Mouse (Mus musculus) forebrain, embryonic 16.5 days (tissue): ENCODE data around the gene Mmrn1. TPM values are rescaled to one million over a fixed set of nuclear protein-coding genes. Genes with fewer than 3 reads are reported as not detected.
"Not testable (repeated sequence)": the region's sequence is repeated elsewhere in the genome, so short reads cannot be mapped to it uniquely, and the experiment has no call there.

Experiments used
- ATAC-seq: fragments of 200-750 bp; cut with Nextera tagmentation; 2 replicates; pipeline ENCODE4 v1.8.0; 2017; ENCODE audit warnings: mild to moderate bottlenecking, moderate library complexity
- H3K27ac ChIP-seq: fragments of 300-500 bp; sonication (generic); 2 replicates; pipeline ENCODE4 v1.5.1; 2014; ENCODE audit warnings: low read length, control low read depth
- H3K27me3 ChIP-seq: fragments of 300-500 bp; sonication (generic); replicated peaks from 2 replicates; pipeline ENCODE4 v1.6.1; 2014; ENCODE audit warnings: low read length; ENCODE audit not compliant: control insufficient read depth, insufficient read depth
- H3K36me3 ChIP-seq: fragments of 300-500 bp; sonication (generic); 2 replicates; pipeline ENCODE4 v1.6.1; 2014; ENCODE audit not compliant: control insufficient read depth, insufficient read depth
- H3K4me1 ChIP-seq: fragments of 300-500 bp; sonication (generic); replicated peaks from 2 replicates; pipeline ENCODE4 v1.6.1; 2014; ENCODE audit warnings: low read length; ENCODE audit not compliant: control insufficient read depth, insufficient read depth
- H3K4me2 ChIP-seq: fragments of 300-500 bp; sonication (generic); 2 replicates; pipeline ENCODE4 v1.6.1; 2014; ENCODE audit warnings: mild to moderate bottlenecking, low read length, control low read depth
- H3K4me3 ChIP-seq: fragments of 300-500 bp; sonication (generic); replicated peaks from 2 replicates; pipeline ENCODE4 v1.5.1; 2014; ENCODE audit warnings: mild to moderate bottlenecking, low read length, control low read depth
- H3K9ac ChIP-seq: fragments of 300-500 bp; sonication (generic); replicated peaks from 2 replicates; pipeline ENCODE4 v1.6.1; 2014; ENCODE audit warnings: low read depth, low read length, control low read depth
- H3K9me3 ChIP-seq: fragments of 300-500 bp; sonication (generic); 2 replicates; pipeline ENCODE4 v1.6.1; 2016; ENCODE audit warnings: low read length; ENCODE audit not compliant: control insufficient read depth
- WGBS: fragments of 180-500 bp; shearing (Covaris S2); extraction: QIAGEN DNeasy Blood & Tissue Kit; methylation state at CpG from one replicate; pipeline ENCODE4 v1.1.7; 2014; 5-methylcytosine and 5-hydroxymethylcytosine counted together
- polyA plus RNA-seq: library from polyadenylated mRNA; unstranded; fragments of >200 nt; fragmentation: Nextera tagmentation; extraction: Ambion mirVana; gene quantifications from 2 replicates; pipeline ENCODE4 v1.2.1, GENCODE M21; 2015

Gene Mmrn1
- polyA plus RNA-seq, result 1.9 and 2.8 TPM in 2 replicates

DNA sequence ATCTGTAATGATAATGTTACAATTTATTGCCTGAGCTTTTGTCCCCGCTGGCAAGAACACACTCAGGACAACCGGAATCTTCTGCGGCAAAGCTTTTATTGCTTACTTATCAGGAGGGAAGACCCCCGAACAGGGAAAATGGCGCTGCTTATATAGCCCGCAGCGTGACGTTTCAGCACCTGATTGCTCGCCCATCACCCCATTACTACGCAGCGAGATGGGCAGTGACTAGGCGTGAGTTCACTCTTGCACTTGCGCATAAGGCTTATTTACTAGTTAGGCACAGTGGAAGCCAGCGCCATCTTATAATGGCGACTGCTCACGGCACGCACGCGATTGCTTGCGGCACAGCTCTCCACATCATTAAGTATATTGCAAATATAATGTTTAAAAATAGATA lies at the start of gene Mmrn1:
Mmrn1 (plus strand) TSS at position 301 of the 400 bp plus-strand sequence.
- not testable (repeated sequence) for H3K27ac ChIP-seq, ATAC-seq, H3K9me3 ChIP-seq, H3K4me2 ChIP-seq, H3K4me3 ChIP-seq, H3K27me3 ChIP-seq, H3K9ac ChIP-seq, H3K4me1 ChIP-seq, H3K36me3 ChIP-seq
- 96% methylated on average over 20 of the region's 20 CpGs for WGBS

DNA sequence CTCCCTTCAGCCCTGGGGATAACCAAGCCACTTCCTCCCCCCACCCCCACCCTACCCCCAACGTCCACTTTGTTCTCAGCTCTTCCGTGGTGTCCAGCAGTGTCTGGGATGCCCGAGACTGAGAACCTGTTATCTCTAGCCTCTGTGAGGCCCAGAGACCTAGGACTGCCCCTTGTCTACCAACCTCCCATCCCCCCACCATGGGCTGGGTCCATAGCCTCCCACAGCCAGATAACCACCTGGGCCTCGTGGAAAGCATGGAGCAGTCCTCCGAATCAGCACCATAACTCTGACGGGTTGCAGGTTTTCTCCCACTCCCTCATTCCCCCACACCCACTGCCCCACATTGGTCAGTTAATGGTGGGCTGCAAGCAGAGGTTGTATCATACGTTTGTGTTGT lies 44.4 kb upstream of the Mmrn1 start:
- Histone ChIP-seq H3K36me3 (no peaks in the 10 kb centered on the region), H3K27ac (no peak overlapping the region), H3K4me3 (no peak overlapping the region), H3K4me1 (no peaks in the 10 kb centered on the region), H3K9me3 (no peaks in the 10 kb centered on the region), H3K27me3 (no peaks in the 10 kb centered on the region), H3K9ac (no peak overlapping the region), H3K4me2 (no peak overlapping the region)
- WGBS, result 90% methylated on average over 7 of the region's 7 CpGs
- ATAC-seq, result no peak

DNA sequence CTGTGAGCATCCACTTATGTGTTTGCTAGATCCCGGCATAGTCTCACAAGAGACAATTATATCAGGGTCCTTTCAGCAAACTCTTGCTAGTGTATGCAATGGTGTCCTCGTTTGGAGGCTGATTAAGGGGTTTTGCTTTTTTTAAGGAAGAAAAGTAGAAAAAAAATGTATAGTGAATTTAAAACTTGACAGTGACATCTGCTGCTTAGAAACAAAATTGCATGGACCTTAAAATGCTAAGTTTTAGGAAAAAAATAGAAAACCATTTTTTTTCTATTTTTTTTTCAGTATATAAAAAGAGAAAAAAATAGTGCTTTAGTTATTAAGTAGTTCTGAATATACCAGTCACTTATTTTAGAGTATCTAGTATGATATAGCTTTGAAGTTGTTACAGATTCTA lies 43.2 kb upstream of the Mmrn1 start:
- no peaks in the 10 kb centered on the region for H3K9me3 ChIP-seq
- no peak overlapping the region for H3K9ac ChIP-seq
- no peak overlapping the region for H3K4me2 ChIP-seq
- H3K4me1 ChIP-seq, result no peaks in the 10 kb centered on the region
- 56% methylated on average over 2 of the region's 2 CpGs for WGBS
- H3K36me3 ChIP-seq, result no peaks in the 10 kb centered on the region
- H3K27me3 ChIP-seq, result no peaks in the 10 kb centered on the region
- ATAC-seq, result no peak
- no peak overlapping the region for H3K27ac ChIP-seq
- no peak overlapping the region for H3K4me3 ChIP-seq

DNA sequence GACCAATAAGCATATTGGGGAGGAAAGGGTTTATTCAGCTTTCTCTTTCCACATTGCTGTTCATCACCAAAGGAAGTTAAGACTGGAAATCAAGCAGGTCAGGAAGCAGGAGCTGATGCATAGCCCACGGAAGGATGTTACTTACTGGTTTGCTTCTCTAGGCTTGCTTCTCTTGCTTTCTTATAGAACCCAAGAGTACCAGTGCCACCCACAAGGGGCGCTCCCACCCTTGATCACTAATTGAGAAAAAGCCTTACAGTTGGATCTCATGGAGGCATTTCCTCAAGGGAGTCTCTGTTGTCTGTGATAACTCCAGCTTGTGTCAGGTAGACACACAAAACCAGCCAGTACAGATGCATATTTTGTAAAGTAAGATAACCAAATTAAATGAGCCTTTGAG lies 17.5 kb upstream of the Mmrn1 start:
- no peaks in the 10 kb centered on the region for H3K9me3 ChIP-seq
- H3K4me1 ChIP-seq, result no peaks in the 10 kb centered on the region
- no peak overlapping the region for H3K9ac ChIP-seq
- H3K27me3 ChIP-seq, result no peaks in the 10 kb centered on the region
- WGBS, result 79% methylated on average over 2 of the region's 2 CpGs
- H3K4me3 ChIP-seq, result no peak overlapping the region
- ATAC-seq, result no peak
- H3K36me3 ChIP-seq, result no peaks in the 10 kb centered on the region
- no peak overlapping the region for H3K27ac ChIP-seq
- H3K4me2 ChIP-seq, result no peak overlapping the region

DNA sequence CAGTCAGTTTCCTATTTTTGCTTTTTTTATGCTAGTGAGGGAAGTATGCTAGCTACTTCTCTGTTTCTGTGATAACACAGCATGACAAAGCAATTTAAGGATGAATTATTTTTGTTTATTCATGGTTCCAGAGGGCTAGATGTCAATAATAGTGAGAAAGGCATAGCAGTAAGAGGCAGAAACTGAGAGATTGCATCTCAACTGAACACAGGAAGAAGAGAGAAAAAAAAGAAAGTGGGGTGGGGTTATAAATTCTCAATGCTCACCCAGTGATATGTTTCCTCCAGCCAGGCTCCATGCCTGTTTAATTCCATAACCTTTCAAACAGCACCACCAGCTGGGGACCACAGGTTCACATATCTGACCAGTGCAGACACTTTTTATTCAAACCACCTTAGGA lies 6.6 kb downstream of the Mmrn1 start:
- no peak overlapping the region for H3K4me3 ChIP-seq
- H3K4me1 ChIP-seq, result no peaks in the 10 kb centered on the region
- H3K27ac ChIP-seq, result no peak overlapping the region
- no peak overlapping the region for H3K9ac ChIP-seq
- no peaks in the 10 kb centered on the region for H3K9me3 ChIP-seq
- H3K36me3 ChIP-seq, result no peaks in the 10 kb centered on the region
- H3K4me2 ChIP-seq, result no peak overlapping the region
- H3K27me3 ChIP-seq, result no peaks in the 10 kb centered on the region
- peak; percentile 55 for ATAC-seq

DNA sequence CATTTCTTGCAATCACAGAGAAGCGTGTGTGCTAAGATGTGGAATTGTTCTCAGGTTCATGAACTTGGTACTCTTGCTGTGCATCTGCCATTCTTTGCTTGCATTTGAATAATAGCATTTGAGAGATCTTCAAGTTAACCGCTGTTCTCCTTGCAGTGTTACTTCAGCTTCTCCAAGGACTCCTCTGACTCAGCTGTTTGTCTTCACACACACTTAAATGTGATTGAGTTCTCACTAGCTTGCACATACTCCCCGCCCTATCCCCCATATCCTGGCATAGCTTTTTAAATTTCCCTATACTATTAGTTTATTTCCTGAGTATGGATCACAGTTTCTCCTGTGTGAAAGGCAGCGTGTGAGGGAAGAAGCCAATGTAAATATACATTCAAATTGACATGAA lies 10.1 kb downstream of the Mmrn1 start:
- H3K27ac ChIP-seq, result no peak overlapping the region
- no peaks in the 10 kb centered on the region for H3K36me3 ChIP-seq
- no peak overlapping the region for H3K4me2 ChIP-seq
- H3K9ac ChIP-seq, result no peak overlapping the region
- ATAC-seq, result no peak
- 78% methylated on average over 4 of the region's 4 CpGs for WGBS
- H3K4me3 ChIP-seq, result no peak overlapping the region
- no peaks in the 10 kb centered on the region for H3K27me3 ChIP-seq
- no peaks in the 10 kb centered on the region for H3K9me3 ChIP-seq
- H3K4me1 ChIP-seq, result no peaks in the 10 kb centered on the region

DNA sequence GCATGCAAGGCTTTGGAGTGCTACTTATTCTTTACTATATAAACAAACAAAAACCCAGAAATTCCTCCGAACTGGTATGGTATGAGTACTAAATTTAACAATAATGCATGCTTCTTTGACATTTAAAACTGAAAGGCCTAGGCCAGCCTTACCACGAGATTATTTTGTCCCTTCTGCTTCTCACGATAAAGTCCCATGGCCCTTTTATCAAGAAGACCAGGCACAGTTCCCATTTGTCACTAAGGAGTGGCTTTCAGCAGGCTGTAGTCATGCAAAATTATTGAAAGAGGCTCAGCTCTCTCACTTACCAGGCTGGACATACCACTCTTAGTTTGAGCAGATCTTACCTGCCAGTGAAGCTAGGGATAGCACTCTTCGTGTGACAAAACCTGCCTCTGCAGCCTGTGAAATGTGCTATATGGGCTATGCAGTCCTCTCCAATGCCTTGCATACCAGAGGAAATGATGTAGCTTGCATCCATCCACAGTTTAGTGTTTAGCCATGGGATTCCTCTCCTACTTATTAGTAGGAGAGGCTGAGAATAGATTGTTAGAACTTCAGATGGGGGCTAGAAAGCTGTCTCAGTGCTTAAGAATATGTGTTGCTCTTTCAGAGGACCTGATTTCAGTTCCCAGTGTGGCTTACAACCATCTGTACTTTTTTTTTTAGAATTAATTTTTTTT lies 10.8 kb downstream of the Mmrn1 start:
- no peaks in the 10 kb centered on the region for H3K36me3 ChIP-seq
- 76% methylated on average over 4 of the region's 4 CpGs for WGBS
- no peaks in the 10 kb centered on the region for H3K9me3 ChIP-seq
- no peak overlapping the region for H3K4me3 ChIP-seq
- H3K27me3 ChIP-seq, result no peaks in the 10 kb centered on the region
- no peak for ATAC-seq
- H3K27ac ChIP-seq, result no peak overlapping the region
- no peak overlapping the region for H3K4me2 ChIP-seq
- H3K9ac ChIP-seq, result no peak overlapping the region
- no peaks in the 10 kb centered on the region for H3K4me1 ChIP-seq

DNA sequence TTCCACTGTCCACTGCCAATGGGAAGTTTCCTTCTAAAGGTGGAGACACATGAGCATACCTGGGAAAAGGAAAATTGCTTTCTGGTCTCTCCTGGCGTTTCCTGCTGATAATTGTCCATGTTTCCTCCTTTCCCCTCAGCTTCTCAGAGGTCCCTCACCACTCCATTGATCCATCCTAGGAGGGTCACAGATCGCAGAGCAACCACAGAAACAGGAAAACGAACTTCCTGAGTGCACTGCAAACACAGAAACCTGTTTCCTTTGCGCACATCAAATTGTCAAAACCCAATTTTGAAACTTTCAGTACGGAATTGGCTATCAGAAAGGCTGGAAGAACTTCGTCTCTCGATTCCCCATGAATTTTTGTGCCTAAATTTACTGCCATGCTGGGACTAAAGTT lies 19.4 kb downstream of the Mmrn1 start:
- Histone ChIP-seq H3K27ac (no peak overlapping the region), H3K36me3 (no peaks in the 10 kb centered on the region), H3K9me3 (no peaks in the 10 kb centered on the region), H3K4me2 (no peak overlapping the region), H3K27me3 (no peaks in the 10 kb centered on the region), H3K9ac (no peak overlapping the region), H3K4me1 (no peaks in the 10 kb centered on the region), H3K4me3 (no peak overlapping the region)
- ATAC-seq, result no peak
- 83% methylated on average over 7 of the region's 7 CpGs for WGBS

DNA sequence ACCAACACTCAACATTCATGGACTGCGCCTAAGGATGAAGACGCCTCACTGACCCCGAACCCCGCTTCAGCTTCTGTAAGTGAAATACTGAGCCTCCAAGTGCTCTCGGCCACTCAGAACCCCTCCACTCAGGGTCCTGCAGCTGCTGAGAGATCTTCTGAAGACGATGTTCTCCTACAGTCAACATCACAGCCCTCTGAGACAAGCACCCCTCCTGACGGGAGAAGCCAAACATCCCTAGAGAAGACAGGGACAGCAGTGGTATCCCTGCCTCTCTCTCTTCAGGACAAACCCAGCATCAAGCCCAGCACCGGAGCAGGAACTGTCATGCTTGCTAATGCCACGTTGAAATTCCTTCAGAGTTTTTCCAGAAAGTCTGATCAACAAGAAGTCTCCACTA lies 19.8 kb downstream of the Mmrn1 start:
- 89% methylated on average over 9 of the region's 9 CpGs for WGBS
- ATAC-seq, result no peak
- Histone ChIP-seq H3K9me3 (no peaks in the 10 kb centered on the region), H3K4me3 (no peak overlapping the region), H3K4me1 (no peaks in the 10 kb centered on the region), H3K27me3 (no peaks in the 10 kb centered on the region), H3K27ac (no peak overlapping the region), H3K4me2 (no peak overlapping the region), H3K36me3 (no peaks in the 10 kb centered on the region), H3K9ac (no peak overlapping the region)

DNA sequence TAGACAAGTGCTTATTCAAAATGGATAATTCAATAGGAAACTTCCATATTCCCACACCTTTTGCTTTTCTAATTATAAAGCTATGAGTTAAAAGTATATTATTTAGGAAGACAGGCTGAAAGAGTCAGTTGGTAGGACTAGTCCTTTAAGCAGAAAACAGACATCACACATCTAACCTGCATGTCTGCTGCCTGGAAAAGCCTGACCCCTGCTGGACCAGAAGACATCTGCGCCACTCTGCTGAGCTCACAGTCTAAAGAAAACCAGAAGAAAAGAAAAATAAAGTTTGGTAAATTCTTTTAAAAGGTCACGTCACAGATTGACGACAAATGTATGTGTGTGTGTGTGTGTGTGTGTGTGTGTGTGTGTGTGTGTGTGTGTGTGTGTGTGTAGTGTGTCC lies 25.6 kb downstream of the Mmrn1 start:
- WGBS, result 63% methylated on average over 3 of the region's 3 CpGs
- H3K4me3 ChIP-seq, result no peak overlapping the region
- H3K9ac ChIP-seq, result no peak overlapping the region
- no peak overlapping the region for H3K27ac ChIP-seq
- H3K27me3 ChIP-seq, result no peaks in the 10 kb centered on the region
- no peaks in the 10 kb centered on the region for H3K4me1 ChIP-seq
- ATAC-seq, result peak; percentile 52; the same call in 1 of the 2 replicates
- no peaks in the 10 kb centered on the region for H3K36me3 ChIP-seq
- H3K9me3 ChIP-seq, result no peaks in the 10 kb centered on the region
- H3K4me2 ChIP-seq, result no peak overlapping the region
